Mouse (Mus musculus) gastrocnemius, postnatal 4 days (tissue): ENCODE results near the gene Paf1. TPM values are rescaled to one million over a fixed set of nuclear protein-coding genes. Genes with fewer than 3 reads are reported as not detected.
A peak's percentile ranks its signal among the peaks of the same experiment; 100 is the strongest.

Experiments used
- DNase-seq, 2 experiments: peaks; one replicate each; pipeline ENCODE4 v3.0.0; 2021 to 2022; ENCODE audit warnings: low spot score in 2 of 2, mixed read lengths in 2 of 2
- long read RNA-seq, 2 experiments: library from polyadenylated mRNA; stranded (forward); transcript quantifications; one replicate each; pipeline ENCODE4 v2.0.0; 2021
- total RNA-seq, 2 experiments: library from RNA; stranded (reverse); gene quantifications; 2 replicates each; pipeline ENCODE4 v1.2.3; 2021

Gene Paf1
- total RNA-seq = 10 to 100 TPM; 41.2 to 55.6 TPM
- long read RNA-seq, experiment 1, transcript Paf1-201 (14 exons, 2,003 nt) = major isoform, 28 of 39 reads
- long read RNA-seq, experiment 1, partial matches to known transcripts = 3 of 39 reads
- long read RNA-seq, experiment 1, other reads (novel, unspliced or antisense) = 8 of 39 reads
- long read RNA-seq, experiment 2, transcript Paf1-201 (14 exons, 2,003 nt) = major isoform, 30 of 38 reads
- long read RNA-seq, experiment 2, partial matches to known transcripts = 2 of 38 reads
- long read RNA-seq, experiment 2, other reads (novel, unspliced or antisense) = 6 of 38 reads

GRCm38 (mm10) chr7:28392429-28393271 is at the start of gene Paf1, which contains the start of gene Med29:
TSS of gene Paf1 (plus strand) at chr7:28392951.
TSS of gene Med29 (minus strand) at chr7:28392708.
- peak; percentile 82 to 94 for DNase-seq

- peak in 1 of 2 experiments; percentile 51 for DNase-seq
Observed at GRCm38 (mm10) chr7:28344637-28345036, 48.1 kb upstream of the Paf1 start.

GRCm38 (mm10) chr7:28347746-28348145 is 45.0 kb upstream of the Paf1 start:
- no peak for DNase-seq

- no peak for DNase-seq
Observed at GRCm38 (mm10) chr7:28348601-28349000, 44.1 kb upstream of the Paf1 start.

- DNase-seq = peak; percentile 99
Observed at GRCm38 (mm10) chr7:28350155-28350883, 42.4 kb upstream of the Paf1 start, which contains the start of gene Rps16. TSS of gene Rps16 (plus strand) at chr7:28350652.

- no peak for DNase-seq
Observed at GRCm38 (mm10) chr7:28351676-28352191, 41.0 kb upstream of the Paf1 start.

GRCm38 (mm10) chr7:28353267-28353666 is 39.5 kb upstream of the Paf1 start:
- DNase-seq = no peak

- no peak for DNase-seq
Observed at GRCm38 (mm10) chr7:28354113-28354581, 38.6 kb upstream of the Paf1 start.

- no peak for DNase-seq
Observed at GRCm38 (mm10) chr7:28354596-28354995, 38.2 kb upstream of the Paf1 start.

- DNase-seq = peak in 1 of 2 experiments; percentile 6
Observed at GRCm38 (mm10) chr7:28355221-28355620, 37.5 kb upstream of the Paf1 start.

GRCm38 (mm10) chr7:28356981-28357380 is 35.8 kb upstream of the Paf1 start:
- DNase-seq = peak; percentile 56 to 74

- peak in 1 of 2 experiments; percentile 15 for DNase-seq
Observed at GRCm38 (mm10) chr7:28357984-28358383, 34.8 kb upstream of the Paf1 start.

- DNase-seq = no peak
Observed at GRCm38 (mm10) chr7:28358431-28358830, 34.3 kb upstream of the Paf1 start.

GRCm38 (mm10) chr7:28359854-28360253 is 32.9 kb upstream of the Paf1 start:
- no peak for DNase-seq

GRCm38 (mm10) chr7:28360291-28360690 is 32.5 kb upstream of the Paf1 start:
- DNase-seq = no peak

GRCm38 (mm10) chr7:28361647-28362341 is 31.0 kb upstream of the Paf1 start:
- DNase-seq = no peak

- DNase-seq = no peak
Observed at GRCm38 (mm10) chr7:28362441-28363060, 30.2 kb upstream of the Paf1 start.

GRCm38 (mm10) chr7:28367663-28368275 is 25.0 kb upstream of the Paf1 start:
- no peak for DNase-seq

GRCm38 (mm10) chr7:28368276-28368920 is 24.4 kb upstream of the Paf1 start:
- DNase-seq = no peak
